Mouse (Mus musculus): ENCODE data around the gene Sf3a2. TPM values are rescaled to one million over a fixed set of nuclear protein-coding genes. Genes with fewer than 3 reads are reported as not detected.

Gene Sf3a2
- total RNA-seq, 2 experiments from 2014 or later, result 29.5 to 29.7 TPM

DNA sequence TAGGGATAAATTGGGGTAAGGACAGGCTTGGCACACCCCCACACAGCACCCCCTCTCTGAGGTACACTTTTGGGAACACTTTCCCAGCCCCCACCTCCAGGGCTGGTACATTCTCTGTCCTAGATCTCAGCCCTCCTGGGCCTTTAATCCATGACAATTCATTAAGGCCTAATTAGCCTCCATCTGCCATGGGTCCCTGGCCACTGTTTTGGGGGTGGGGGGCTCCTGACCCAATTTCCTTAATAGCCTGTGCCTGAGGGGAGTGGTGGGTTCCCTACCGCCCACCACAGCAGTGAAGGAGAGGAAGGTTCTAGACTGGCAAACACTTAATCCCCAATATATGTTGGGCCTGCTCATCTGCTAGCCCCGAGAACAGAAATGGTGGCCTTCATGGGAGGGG lies 43.7 kb downstream of the Sf3a2 start:
- no peak for DNase-seq
- intact Hi-C loops (cut with DNase I), result no loop called here

GRCm38 (mm10) chr10:80842334-80842733 lies 44.3 kb downstream of the Sf3a2 start:
- no peak for DNase-seq
- intact Hi-C loops (cut with DNase I), result no loop called here

DNA sequence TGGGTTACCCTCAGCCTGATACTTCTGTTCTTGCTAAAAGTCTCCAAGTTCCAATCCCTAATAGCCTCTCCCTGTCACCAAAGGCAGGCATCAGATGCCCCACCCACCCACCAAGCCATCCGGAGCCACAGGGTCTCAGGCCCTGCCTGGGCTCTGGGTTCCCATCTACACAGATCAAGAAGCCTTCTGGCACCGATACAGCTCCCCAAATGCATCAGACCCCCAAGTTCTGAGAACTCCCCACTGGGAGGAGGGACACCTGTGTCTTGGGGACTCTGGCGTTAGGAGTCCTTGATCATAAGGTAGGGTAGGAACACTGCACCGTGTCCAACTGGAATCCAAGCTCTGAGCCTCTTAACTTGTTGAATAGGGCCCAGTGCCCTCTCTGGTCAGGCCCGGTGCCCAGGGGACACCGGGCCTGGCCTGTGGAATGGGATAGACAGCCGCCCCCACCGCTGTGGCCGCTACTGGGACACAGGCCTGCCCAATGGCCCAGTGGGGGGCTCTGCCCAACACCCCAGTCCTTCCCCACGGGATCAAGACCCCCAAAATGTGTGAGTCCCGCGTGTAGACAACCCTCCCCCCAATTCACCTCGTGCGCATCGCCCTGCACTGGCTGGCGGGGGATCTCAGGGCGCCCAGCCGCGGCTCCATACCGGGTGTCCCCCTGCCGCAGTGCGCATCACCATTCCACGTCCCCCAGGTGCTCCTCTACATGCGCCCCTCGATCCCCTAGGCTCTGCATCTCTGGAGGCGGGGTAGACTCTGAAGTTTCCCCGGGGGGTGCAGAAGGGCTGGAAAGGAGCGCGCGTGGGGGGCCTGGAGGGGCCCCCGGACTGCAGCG lies 45.3 kb downstream of the Sf3a2 start:
- intact Hi-C loops (cut with DNase I), result no loop called here
- no peak for DNase-seq

- DNase-seq, result no peak
- intact Hi-C loops (cut with DNase I), result no loop called here
Observed at GRCm38 (mm10) chr10:80843931-80844547, 46.0 kb downstream of the Sf3a2 start, which contains the start of gene Lingo3. Lingo3 (minus strand) TSS chr10:80844039.

GRCm38 (mm10) chr10:80845055-80845693 lies 47.2 kb downstream of the Sf3a2 start:
- no peak for DNase-seq
- intact Hi-C loops (cut with DNase I), result no loop called here

DNA sequence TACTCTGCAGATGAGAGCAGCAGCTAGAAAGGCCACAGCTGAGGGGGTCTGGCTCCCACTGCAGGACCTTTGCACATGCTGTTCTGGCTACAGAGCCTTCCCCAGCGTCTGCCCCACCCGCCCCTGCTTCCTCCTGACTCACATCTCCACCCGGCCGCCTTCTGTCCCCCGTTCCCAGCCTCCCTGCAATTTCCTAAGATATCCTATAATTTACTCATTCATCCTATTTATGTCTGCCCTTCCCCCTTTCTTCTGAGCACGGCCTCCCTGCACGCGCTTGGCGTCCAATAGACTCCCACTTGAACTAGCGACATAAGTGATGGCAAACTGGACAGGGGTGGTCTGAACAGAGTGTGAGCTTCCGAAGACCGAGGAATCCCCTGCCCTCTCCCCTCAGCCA lies 47.7 kb downstream of the Sf3a2 start:
- no peak for DNase-seq
- intact Hi-C loops (cut with DNase I), result no loop called here

DNA sequence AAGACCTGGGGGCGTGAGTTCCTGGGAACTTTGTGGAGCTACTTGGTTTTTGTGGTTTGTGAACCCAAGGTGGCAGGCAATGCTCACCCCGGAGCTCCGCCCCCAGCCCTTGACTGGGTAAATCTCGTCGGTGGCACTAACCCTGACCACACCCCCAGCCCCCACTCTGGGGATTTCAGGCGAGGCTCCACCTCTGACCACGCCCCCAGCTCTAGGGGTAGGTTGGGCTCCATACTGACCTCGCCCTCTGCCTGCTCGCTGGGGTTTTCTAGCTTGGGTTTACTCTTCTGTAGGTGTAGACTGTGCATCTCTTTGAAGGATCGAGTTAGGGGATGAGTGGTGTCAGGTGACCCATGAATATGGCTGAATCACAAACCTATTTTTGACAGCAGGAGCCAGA lies 50.6 kb downstream of the Sf3a2 start:
- DNase-seq, result no peak
- intact Hi-C loops (cut with DNase I), result no loop called here

Small RNA genes within 50 kb of the gene (microRNA-seq; reads per million reads assigned to microRNA genes)
- gene Mir1982 (ENCODE audit: borderline number of aligned reads in 2 of 2), result 0 to 2.0 reads per million in 2 experiments

Other genes with a start within 250 kb of the Sf3a2 start
- gene Rexo1, start 236.6 kb upstream of the Sf3a2 start, total RNA-seq (2021), result 10 to 100 TPM; 12.3 to 13.7 TPM
- 1 to 10 TPM; 3.6 to 4.5 TPM for gene Klf16, start 220.9 kb upstream of the Sf3a2 start, total RNA-seq (2021)
- gene Abhd17a, start 207.9 kb upstream of the Sf3a2 start, total RNA-seq (2021), result 10 to 100 TPM; 48.3 to 51.2 TPM
- gene Scamp4, start 195.3 kb upstream of the Sf3a2 start, total RNA-seq (2021), result 10 to 100 TPM; 19.7 to 22.1 TPM
- 1 to 10 TPM in 1 of 2 experiments, under 1 TPM in 1; 0.49 to 1.4 TPM for gene Adat3, start 195.3 kb upstream of the Sf3a2 start, total RNA-seq (2021)
- under 1 TPM; 0.41 to 0.58 TPM for gene Gm49322, start 192.2 kb upstream of the Sf3a2 start, total RNA-seq (2021)
- 100 to 1,000 TPM; 111 to 119 TPM for gene Csnk1g2, start 175.4 kb upstream of the Sf3a2 start, total RNA-seq (2021)
- gene Btbd2, start 141.1 kb upstream of the Sf3a2 start, total RNA-seq (2021), result 10 to 100 TPM; 45.5 to 46.8 TPM
- gene Mknk2, start 120.1 kb upstream of the Sf3a2 start, total RNA-seq (2021), result 100 to 1,000 TPM; 223 to 233 TPM
- 1 to 10 TPM; 5.3 to 6.7 TPM for gene Mob3a, start 96.2 kb upstream of the Sf3a2 start, total RNA-seq (2021)
- 1 to 10 TPM; 2.5 to 2.9 TPM for gene Izumo4, start 96.0 kb upstream of the Sf3a2 start, total RNA-seq (2021)
- 10 to 100 TPM; 35.1 to 43.5 TPM for gene Ap3d1, start 55.9 kb upstream of the Sf3a2 start, total RNA-seq (2021)
- gene Dot1l, start 43.0 kb upstream of the Sf3a2 start, total RNA-seq (2021), result 10 to 100 TPM; 22.5 to 27.0 TPM
- 10 to 100 TPM; 29.3 to 31.3 TPM for gene Plekhj1, start 428 bp downstream of the Sf3a2 start, total RNA-seq (2021)
- gene Amh, start 7.0 kb downstream of the Sf3a2 start, total RNA-seq (2021), result under 1 TPM; 0.22 to 0.53 TPM
- under 1 TPM in 1 of 2 experiments, not detected in 1; 0.46 TPM for gene Jsrp1, start 15.3 kb downstream of the Sf3a2 start, total RNA-seq (2021)
- 100 to 1,000 TPM; 850 to 884 TPM for gene Oaz1, start 28.5 kb downstream of the Sf3a2 start, total RNA-seq (2021)
- 1 to 10 TPM; 6.4 to 8.9 TPM for gene Lingo3, start 45.8 kb downstream of the Sf3a2 start, total RNA-seq (2021)
- 10 to 100 TPM; 19.6 to 25.4 TPM for gene Lsm7, start 57.0 kb downstream of the Sf3a2 start, total RNA-seq (2021)
- gene Sppl2b, start 57.1 kb downstream of the Sf3a2 start, total RNA-seq (2021), result 10 to 100 TPM; 15.6 to 19.1 TPM
- gene Tmprss9, start 73.7 kb downstream of the Sf3a2 start, total RNA-seq (2021), result not detected
- 100 to 1,000 TPM; 129 to 145 TPM for gene Timm13, start 102.8 kb downstream of the Sf3a2 start, total RNA-seq (2021)
- 1 to 10 TPM; 3.6 to 4.9 TPM for gene Lmnb2, start 120.0 kb downstream of the Sf3a2 start, total RNA-seq (2021)
- gene Gadd45b, start 131.9 kb downstream of the Sf3a2 start, total RNA-seq (2021), result 10 to 100 TPM; 11.0 to 18.7 TPM
- under 1 TPM; 0.22 to 0.67 TPM for gene Gng7, start 216.7 kb downstream of the Sf3a2 start, total RNA-seq (2021)
- gene Diras1, start 227.5 kb downstream of the Sf3a2 start, total RNA-seq (2021), result not detected
- 10 to 100 TPM; 14.5 to 14.6 TPM for gene Slc39a3, start 239.2 kb downstream of the Sf3a2 start, total RNA-seq (2021)